Mouse (Mus musculus) bone marrow, adult 2 months (tissue): Measurements from ENCODE around the gene Trim54.

Experiments
- CTCF ChIP-seq: fragments of 200-500 bp; IDR thresholded peaks from 2 replicates; pipeline ENCODE4 v1.5.1; 2011; ENCODE audit warnings: low read length, control low read depth; ENCODE audit not compliant: control insufficient read depth, insufficient read depth
- POLR2A ChIP-seq: fragments of 200-500 bp; IDR thresholded peaks from 2 replicates; pipeline ENCODE4 v1.6.1; 2011; ENCODE audit warnings: low read depth, mild to moderate bottlenecking, control low read depth, low read length, borderline replicate concordance; ENCODE audit not compliant: control insufficient read depth

GRCm38 (mm10) chr5:31168630-31169029 lies 52.1 kb downstream of the Trim54 start:
- TF ChIP-seq CTCF (no peak), POLR2A (no peak)
